Mouse (Mus musculus) ES-Bruce4 (cell line): ENCODE data around the gene Ephb4.

Experiments
- CTCF ChIP-seq: IDR thresholded peaks from one replicate; pipeline ENCODE4 v1.8.1; 2011; ENCODE audit warnings: low read depth, low read length
- EP300 ChIP-seq: IDR thresholded peaks from 2 replicates; pipeline ENCODE4 v1.6.1; 2011; ENCODE audit warnings: low read depth, low read length; ENCODE audit not compliant: insufficient read depth
- POLR2A ChIP-seq: IDR thresholded peaks from one replicate; pipeline ENCODE4 v1.8.1; 2011; ENCODE audit warnings: low read length; ENCODE audit not compliant: insufficient read depth

- TF ChIP-seq POLR2A (no peak), CTCF (no peak), EP300 (no peak)
Measured at GRCm38 (mm10) chr5:137330910-137331309, 19.0 kb upstream of the Ephb4 start.
